Mouse (Mus musculus) forebrain, embryonic 12.5 days (tissue): ENCODE data around the gene Alyref. TPM values are rescaled to one million over a fixed set of nuclear protein-coding genes. Genes with fewer than 3 reads are reported as not detected.

Source experiments
- ATAC-seq: fragments of 200-750 bp; cut with Nextera tagmentation; 2 replicates; pipeline ENCODE4 v1.8.0; 2017; ENCODE audit warnings: moderate TSS enrichment; ENCODE audit not compliant: low FRiP score
- H3K27ac ChIP-seq: fragments of 300-500 bp; sonication (generic); 2 replicates; pipeline ENCODE4 v1.5.1; 2016; ENCODE audit warnings: mild to moderate bottlenecking
- H3K27me3 ChIP-seq: fragments of 300-500 bp; sonication (generic); 2 replicates; pipeline ENCODE4 v1.6.1; 2016; ENCODE audit warnings: mild to moderate bottlenecking
- H3K36me3 ChIP-seq: fragments of 300-500 bp; sonication (generic); replicated peaks from 2 replicates; pipeline ENCODE4 v1.6.1; 2016; ENCODE audit warnings: mild to moderate bottlenecking
- H3K4me1 ChIP-seq: fragments of 300-500 bp; sonication (generic); 2 replicates; pipeline ENCODE4 v1.6.1; 2016
- H3K4me2 ChIP-seq: fragments of 300-500 bp; sonication (generic); 2 replicates; pipeline ENCODE4 v1.6.1; 2016; ENCODE audit warnings: mild to moderate bottlenecking, moderate library complexity
- H3K4me3 ChIP-seq: fragments of 300-500 bp; sonication (generic); replicated peaks from 2 replicates; pipeline ENCODE4 v1.5.1; 2016; ENCODE audit warnings: mild to moderate bottlenecking
- H3K9ac ChIP-seq: fragments of 300-500 bp; sonication (generic); 2 replicates; pipeline ENCODE4 v1.6.1; 2016; ENCODE audit warnings: mild to moderate bottlenecking
- H3K9me3 ChIP-seq: fragments of 300-500 bp; sonication (generic); 2 replicates; pipeline ENCODE4 v1.6.1; 2016
- WGBS: fragments of 180-500 bp; shearing (Covaris S2); methylation state at CpG from one replicate; pipeline ENCODE4 v1.1.7; 2016; 5-methylcytosine and 5-hydroxymethylcytosine counted together
- polyA plus RNA-seq: library from polyadenylated mRNA; unstranded; fragments of >200 nt; fragmentation: Nextera tagmentation; extraction: Ambion mirVana; gene quantifications from 2 replicates; pipeline ENCODE4 v1.2.1, GENCODE M21; 2016

Alyref gene
- polyA plus RNA-seq, result 561 and 697 TPM in 2 replicates

DNA sequence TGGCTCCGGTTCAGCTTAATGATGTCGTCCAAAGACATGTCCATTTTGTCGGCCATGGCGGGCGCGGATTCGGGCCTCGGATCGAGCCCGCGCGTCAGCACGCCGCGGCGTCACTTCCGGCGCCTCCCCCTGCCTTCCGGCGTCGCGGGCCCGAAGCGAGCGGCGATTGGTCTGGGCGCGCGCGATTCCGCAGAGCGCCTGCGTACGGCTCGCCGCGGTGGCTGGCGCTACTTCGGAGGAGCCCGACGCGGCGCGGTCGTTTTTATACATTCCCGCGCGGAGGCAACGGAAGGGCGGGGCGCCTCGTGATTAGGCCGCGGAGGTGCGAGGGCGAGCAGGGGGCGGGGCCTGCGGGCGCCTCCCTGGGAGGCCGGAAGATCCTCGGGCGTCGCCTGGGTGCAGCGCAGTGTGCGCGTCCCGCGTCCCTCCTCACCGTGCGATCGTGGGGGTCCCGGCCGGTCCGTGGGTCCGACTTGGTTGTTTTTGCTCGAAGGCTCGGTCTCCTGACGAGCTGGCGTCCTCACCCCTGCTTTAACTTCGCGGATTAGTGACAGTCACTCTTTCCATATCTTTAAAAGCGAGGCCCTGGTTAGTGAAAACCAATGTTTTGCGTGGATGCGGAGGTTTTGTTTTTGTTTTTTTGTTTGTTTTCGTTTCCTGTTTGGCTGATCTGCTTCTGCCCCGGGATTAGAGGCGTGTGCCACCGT lies at the start of gene Alyref, which contains the start of gene Anapc11:
TSS of gene Alyref (minus strand) at position 83 of the 707 bp plus-strand sequence.
TSS of gene Anapc11 (plus strand) at position 139 of the 707 bp plus-strand sequence.
- Histone ChIP-seq H3K27me3 (no peaks in the 10 kb centered on the region), H3K4me3 (peak within 1 kb of the TSS; percentile 100), H3K4me2 (peak within 1 kb of the TSS; percentile 97), H3K27ac (peak within 1 kb of the TSS; percentile 90), H3K9ac (peak within 1 kb of the TSS; percentile 100), H3K9me3 (no peaks in the 10 kb centered on the region), H3K36me3 (peaks cover 63% of the 10 kb centered on the region), H3K4me1 (peaks cover 32% of the 10 kb centered on the region)
- WGBS, result under 1% methylated on average over 86 of the region's 88 CpGs
- peak; percentile 98 for ATAC-seq

DNA sequence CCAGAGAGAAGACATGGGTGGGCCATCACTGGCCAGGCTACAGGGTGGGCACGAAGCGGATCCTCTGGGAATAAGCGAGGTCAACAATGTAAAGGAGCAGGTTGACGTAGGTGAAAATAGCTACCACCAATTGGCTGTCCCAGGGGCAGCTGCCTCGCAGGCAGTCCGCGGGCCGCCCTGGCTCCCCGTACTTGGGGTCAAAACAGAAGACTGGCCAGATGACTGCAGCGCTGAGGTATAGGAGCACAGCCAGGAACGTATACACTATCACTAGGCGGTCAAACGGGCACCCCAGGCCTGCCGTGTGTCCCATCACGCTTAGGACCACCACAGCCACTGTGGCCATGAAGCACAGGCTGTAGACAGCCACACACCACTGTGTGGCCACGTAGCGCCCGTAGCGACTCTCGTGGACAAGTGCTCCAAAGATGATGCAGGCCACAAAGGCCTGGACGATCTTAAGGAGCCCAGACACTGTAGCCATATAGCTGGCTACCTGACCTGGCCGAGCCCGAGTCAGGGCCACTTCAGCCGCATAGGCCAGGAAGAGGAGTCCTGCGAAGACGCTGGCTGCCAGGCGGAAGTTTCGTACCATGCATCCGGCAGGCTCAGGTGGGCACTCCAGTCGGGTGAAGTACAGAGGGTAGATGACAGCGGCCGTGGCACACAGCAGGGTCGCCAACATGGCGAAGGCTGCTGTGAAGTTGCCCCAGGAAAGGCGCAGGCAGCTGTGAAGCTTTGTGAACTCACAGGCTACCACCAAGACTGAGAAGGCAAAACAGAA lies 49.1 kb upstream of the Alyref start:
- Histone ChIP-seq H3K27ac (no peak overlapping the region), H3K4me2 (no peak overlapping the region)

GRCm38 (mm10) chr11:120643601-120643987 lies 45.4 kb upstream of the Alyref start, which contains the start of gene Pycr1:
Gene Pycr1, minus strand, starts transcription at chr11:120643769.
- peak within 1 kb of the TSS; percentile 90 for H3K4me2 ChIP-seq
- H3K4me3 ChIP-seq, result peak within 1 kb of the TSS; percentile 49
- peaks cover 40% of the 10 kb centered on the region for H3K27me3 ChIP-seq
- no peaks in the 10 kb centered on the region for H3K36me3 ChIP-seq
- WGBS, result 0% methylated on average over 15 of the region's 15 CpGs
- peak within 1 kb of the TSS; percentile 66 for H3K9ac ChIP-seq
- no peaks in the 10 kb centered on the region for H3K9me3 ChIP-seq
- H3K4me1 ChIP-seq, result peaks cover 23% of the 10 kb centered on the region
- H3K27ac ChIP-seq, result 0 out of 2 replicates have a peak within 1 kb of the TSS, but pooled peaks have one; percentile 2
- peak; percentile 99 for ATAC-seq

More for the DNA sequence above, 49.1 kb upstream of the Alyref start:
- Histone ChIP-seq H3K27me3 (peaks cover 36% of the 10 kb centered on the region), H3K9ac (no peak overlapping the region), H3K4me3 (no peak overlapping the region), H3K4me1 (peaks cover 20% of the 10 kb centered on the region), H3K9me3 (no peaks in the 10 kb centered on the region), H3K36me3 (no peaks in the 10 kb centered on the region)
- ATAC-seq, result no peak
- 82% methylated on average over 35 of the region's 35 CpGs for WGBS

- Histone ChIP-seq H3K4me3 (peak overlapping the region; percentile 49), H3K27me3 (peaks cover 38% of the 10 kb centered on the region), H3K4me1 (peaks cover 20% of the 10 kb centered on the region), H3K36me3 (no peaks in the 10 kb centered on the region), H3K27ac (no peak overlapping the region), H3K9me3 (no peaks in the 10 kb centered on the region), H3K9ac (peak overlapping the region; percentile 66), H3K4me2 (peak overlapping the region; percentile 90)
- peak; percentile 52 for ATAC-seq
- 2% methylated on average over 18 of the region's 18 CpGs for WGBS
Observed at GRCm38 (mm10) chr11:120642939-120643600, 44.9 kb upstream of the Alyref start.

GRCm38 (mm10) chr11:120641869-120642268 lies 43.7 kb upstream of the Alyref start:
- no peak for ATAC-seq
- no peak overlapping the region for H3K4me3 ChIP-seq
- peaks cover 27% of the 10 kb centered on the region for H3K27me3 ChIP-seq
- no peak overlapping the region for H3K4me2 ChIP-seq
- H3K27ac ChIP-seq, result no peak overlapping the region
- no peaks in the 10 kb centered on the region for H3K9me3 ChIP-seq
- no peak overlapping the region for H3K9ac ChIP-seq
- H3K4me1 ChIP-seq, result peaks cover 14% of the 10 kb centered on the region
- WGBS, result 88% methylated on average over 8 of the region's 8 CpGs
- no peaks in the 10 kb centered on the region for H3K36me3 ChIP-seq

GRCm38 (mm10) chr11:120641255-120641654 lies 43.1 kb upstream of the Alyref start:
- WGBS, result 77% methylated on average over 9 of the region's 9 CpGs

GRCm38 (mm10) chr11:120634810-120635209 lies 36.6 kb upstream of the Alyref start:
- no peak overlapping the region for H3K9ac ChIP-seq
- H3K4me3 ChIP-seq, result no peak overlapping the region
- H3K36me3 ChIP-seq, result no peaks in the 10 kb centered on the region; the same call in 1 of the 2 replicates
- H3K27me3 ChIP-seq, result no peaks in the 10 kb centered on the region
- H3K4me2 ChIP-seq, result no peak overlapping the region
- H3K27ac ChIP-seq, result no peak overlapping the region
- no peaks in the 10 kb centered on the region for H3K9me3 ChIP-seq
- ATAC-seq, result no peak
- peaks cover 34% of the 10 kb centered on the region for H3K4me1 ChIP-seq
- 78% methylated on average over 5 of the region's 5 CpGs for WGBS

More at GRCm38 (mm10) chr11:120641255-120641654, 43.1 kb upstream of the Alyref start:
- peak overlapping the region; percentile 12; the same call in 1 of the 2 replicates for H3K9ac ChIP-seq
- H3K9me3 ChIP-seq, result no peaks in the 10 kb centered on the region
- H3K4me1 ChIP-seq, result peaks cover 14% of the 10 kb centered on the region
- H3K4me3 ChIP-seq, result no peak overlapping the region; the same call in 1 of the 2 replicates
- no peak for ATAC-seq
- H3K27ac ChIP-seq, result no peak overlapping the region
- H3K4me2 ChIP-seq, result no peak overlapping the region
- peaks cover 21% of the 10 kb centered on the region for H3K27me3 ChIP-seq
- H3K36me3 ChIP-seq, result no peaks in the 10 kb centered on the region

DNA sequence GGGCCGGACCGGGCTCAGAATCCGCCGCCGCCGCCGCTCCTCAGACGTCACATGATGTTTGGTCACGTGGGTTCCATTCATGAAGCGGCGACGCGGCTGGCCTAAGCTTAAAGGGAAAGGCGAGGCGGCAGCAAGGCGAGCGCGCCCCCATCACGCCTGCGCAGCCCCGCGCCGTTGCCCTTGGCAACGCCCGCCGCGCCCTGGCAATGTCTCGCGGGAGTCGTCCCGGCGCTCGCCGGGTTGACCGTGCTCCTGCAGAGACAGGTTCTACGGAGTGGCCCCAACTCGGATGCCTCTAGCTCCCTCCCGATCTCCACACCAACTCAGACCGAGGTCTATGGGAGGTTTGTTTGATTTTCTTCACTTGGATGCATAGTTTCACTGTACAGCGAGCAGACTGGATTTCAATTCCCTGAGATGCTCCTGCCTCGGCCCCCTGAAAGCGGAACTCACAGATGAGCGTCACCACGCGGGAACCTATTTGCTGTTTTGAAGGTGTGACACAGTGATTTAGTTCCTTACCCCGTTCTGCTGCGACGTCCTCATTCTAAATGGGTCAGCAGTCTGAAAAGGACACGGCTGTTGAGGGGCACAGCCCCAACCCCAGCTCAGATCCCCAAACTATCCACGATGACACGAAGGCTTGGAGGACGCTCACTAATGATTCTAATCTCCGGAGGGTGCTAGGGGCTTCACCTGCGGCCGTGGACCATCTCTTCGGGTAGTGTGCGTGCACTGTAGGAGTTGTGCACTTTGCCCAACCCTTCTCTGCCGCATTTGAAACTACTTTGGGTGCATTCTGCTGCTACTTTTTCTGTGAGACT lies 35.6 kb upstream of the Alyref start, which contains the start of gene Mafg:
TSS of gene Mafg (minus strand) at position 81 of the 824 bp plus-strand sequence.
- H3K27ac ChIP-seq, result peak within 1 kb of the TSS; percentile 90
- peaks cover 41% of the 10 kb centered on the region for H3K4me1 ChIP-seq
- ATAC-seq, result peak; percentile 94
- H3K4me3 ChIP-seq, result peak within 1 kb of the TSS; percentile 98
- peak within 1 kb of the TSS; percentile 91 for H3K9ac ChIP-seq
- peak within 1 kb of the TSS; percentile 92 for H3K4me2 ChIP-seq
- no peaks in the 10 kb centered on the region for H3K9me3 ChIP-seq
- 12% methylated on average over 58 of the region's 58 CpGs for WGBS
- no peaks in the 10 kb centered on the region for H3K27me3 ChIP-seq
- peaks cover 10% of the 10 kb centered on the region for H3K36me3 ChIP-seq

DNA sequence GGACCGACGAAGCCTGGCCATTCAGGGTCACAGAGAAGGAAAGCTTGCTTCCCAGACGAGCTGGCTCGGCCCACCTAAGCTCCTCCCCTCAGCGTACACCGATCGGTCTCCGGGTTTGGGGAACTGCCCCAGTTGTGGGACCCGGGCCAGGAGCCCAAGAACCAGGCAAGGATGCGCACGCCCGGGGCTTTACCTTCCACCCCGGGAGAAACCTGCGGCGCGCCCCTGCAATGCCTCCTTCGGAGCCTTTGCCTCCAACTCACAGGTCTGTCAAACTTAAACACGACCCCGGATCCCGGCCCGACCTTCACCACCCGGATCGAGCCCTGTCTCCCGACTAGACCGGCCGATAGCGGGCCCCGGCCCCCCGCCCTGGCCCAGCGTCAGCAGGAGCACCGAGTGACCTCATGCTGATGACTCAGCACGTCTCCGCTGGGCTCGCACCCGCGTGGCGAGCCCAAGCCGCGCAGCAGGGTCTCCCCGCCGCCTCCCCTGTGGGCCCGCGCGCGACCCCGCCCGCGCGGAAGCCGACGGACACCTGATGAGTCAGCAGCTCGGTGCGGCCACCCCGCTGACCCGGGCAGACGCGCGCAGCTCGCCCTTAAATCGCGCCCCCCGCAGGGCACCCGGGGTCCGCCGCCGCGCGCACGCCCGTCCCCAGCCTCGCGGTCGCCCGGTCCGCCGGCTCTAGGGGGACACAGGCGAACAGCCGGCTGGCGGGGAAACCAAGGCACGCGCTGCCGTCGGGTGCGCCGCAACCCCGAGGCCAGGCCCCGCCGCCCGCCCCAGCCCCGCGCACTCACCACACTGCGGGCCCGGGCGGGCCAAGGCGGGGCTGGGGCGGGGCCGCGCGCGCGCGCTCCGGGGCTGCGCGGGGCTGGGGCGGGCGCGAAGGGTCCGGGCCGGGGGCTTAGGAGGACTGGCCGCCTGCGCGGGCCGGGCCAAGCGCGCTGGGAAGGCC lies 34.7 kb upstream of the Alyref start:
- H3K36me3 ChIP-seq, result peaks cover 13% of the 10 kb centered on the region
- H3K9me3 ChIP-seq, result no peaks in the 10 kb centered on the region
- H3K27ac ChIP-seq, result peak overlapping the region; percentile 90
- H3K4me1 ChIP-seq, result peaks cover 41% of the 10 kb centered on the region
- peak overlapping the region; percentile 92 for H3K4me2 ChIP-seq
- peak overlapping the region; percentile 98 for H3K4me3 ChIP-seq
- peak overlapping the region; percentile 91 for H3K9ac ChIP-seq
- WGBS, result under 1% methylated on average over 108 of the region's 116 CpGs
- H3K27me3 ChIP-seq, result no peaks in the 10 kb centered on the region
- ATAC-seq, result peak; percentile 88

GRCm38 (mm10) chr11:120631726-120632448 lies 33.7 kb upstream of the Alyref start:
- Histone ChIP-seq H3K4me2 (peak overlapping the region; percentile 92), H3K9me3 (no peaks in the 10 kb centered on the region), H3K4me3 (peak overlapping the region; percentile 98), H3K27me3 (no peaks in the 10 kb centered on the region), H3K27ac (peak overlapping the region; percentile 90; the same call in 1 of the 2 replicates), H3K4me1 (peaks cover 41% of the 10 kb centered on the region), H3K36me3 (peaks cover 23% of the 10 kb centered on the region), H3K9ac (peak overlapping the region; percentile 91)
- 58% methylated on average over 4 of the region's 4 CpGs for WGBS
- no peak for ATAC-seq
